Mouse (Mus musculus): ENCODE results near the gene Magi2.

Gene Magi2

GRCm38 (mm10) chr5:20589731-20590130, 1362.9 kb downstream of the Magi2 start:
- no peak for DNase-seq (ENCODE audit: low read depth, low spot score)

- no peak for DNase-seq (ENCODE audit: low read depth, low spot score)
Observed at GRCm38 (mm10) chr5:20598196-20598595, 1371.4 kb downstream of the Magi2 start.

GRCm38 (mm10) chr5:20603756-20604469, 1377.1 kb downstream of the Magi2 start:
- DNase-seq (ENCODE audit: low read depth, low spot score) = no peak

GRCm38 (mm10) chr5:20606497-20606896, 1379.7 kb downstream of the Magi2 start:
- DNase-seq (ENCODE audit: low read depth, low spot score) = no peak

- DNase-seq (ENCODE audit: low read depth, low spot score) = no peak
Observed at GRCm38 (mm10) chr5:20607503-20607902, 1380.7 kb downstream of the Magi2 start.

- no peak for DNase-seq (ENCODE audit: low read depth, low spot score)
Observed at GRCm38 (mm10) chr5:20609206-20609935, 1382.5 kb downstream of the Magi2 start.

GRCm38 (mm10) chr5:20610640-20611039, 1383.8 kb downstream of the Magi2 start:
- no peak for DNase-seq (ENCODE audit: low read depth, low spot score)

- no peak for DNase-seq (ENCODE audit: low read depth, low spot score)
Observed at GRCm38 (mm10) chr5:20612616-20613015, 1385.8 kb downstream of the Magi2 start.

- no peak for DNase-seq (ENCODE audit: low read depth, low spot score)
Observed at GRCm38 (mm10) chr5:20614891-20615290, 1388.1 kb downstream of the Magi2 start.

- no peak for DNase-seq (ENCODE audit: low read depth, low spot score)
Observed at GRCm38 (mm10) chr5:20620596-20621511, 1394.0 kb downstream of the Magi2 start.

GRCm38 (mm10) chr5:20622417-20622816, 1395.6 kb downstream of the Magi2 start:
- DNase-seq (ENCODE audit: low read depth, low spot score) = no peak

- no peak for DNase-seq (ENCODE audit: low read depth, low spot score)
Observed at GRCm38 (mm10) chr5:20622837-20623573, 1396.2 kb downstream of the Magi2 start.

GRCm38 (mm10) chr5:20625117-20625516, 1398.3 kb downstream of the Magi2 start:
- DNase-seq (ENCODE audit: low read depth, low spot score) = no peak

- DNase-seq (ENCODE audit: low read depth, low spot score) = no peak
Observed at GRCm38 (mm10) chr5:20628954-20629601, 1402.2 kb downstream of the Magi2 start.

- DNase-seq (ENCODE audit: low read depth, low spot score) = no peak
Observed at GRCm38 (mm10) chr5:20634046-20634769, 1407.4 kb downstream of the Magi2 start.

GRCm38 (mm10) chr5:20634822-20635221, 1408.0 kb downstream of the Magi2 start:
- no peak for DNase-seq (ENCODE audit: low read depth, low spot score)

GRCm38 (mm10) chr5:20637300-20637989, 1410.6 kb downstream of the Magi2 start:
- DNase-seq (ENCODE audit: low read depth, low spot score) = no peak

GRCm38 (mm10) chr5:20642196-20642595, 1415.4 kb downstream of the Magi2 start:
- DNase-seq (ENCODE audit: low read depth, low spot score) = no peak

- no peak for DNase-seq (ENCODE audit: low read depth, low spot score)
Observed at GRCm38 (mm10) chr5:20643741-20644140, 1416.9 kb downstream of the Magi2 start.

- no peak for DNase-seq (ENCODE audit: low read depth, low spot score)
Observed at GRCm38 (mm10) chr5:20646947-20647346, 1420.1 kb downstream of the Magi2 start.

All from CD4-positive, CD25-positive, alpha-beta regulatory T cell, adult 2 months (primary cell).